Mouse (Mus musculus) heart, postnatal 36 days (tissue): ENCODE measurements around the gene Il19. TPM values are rescaled to one million over a fixed set of nuclear protein-coding genes. Genes with fewer than 3 reads are reported as not detected.

ENCODE experiments used
- DNase-seq, 2 experiments: peaks; one replicate each; pipeline ENCODE4 v3.0.0; 2021 to 2022
- intact Hi-C: fragments of 180-260 bp; cut with DNase I; formaldehyde crosslinking; loops from one replicate; pipeline ENCODE4 v1.15.1; 2025
- total RNA-seq, 2 experiments: library from RNA; stranded (reverse); gene quantifications; 2 replicates each; pipeline ENCODE4 v1.2.3; 2021

Il19 gene
- not detected for total RNA-seq

GRCm38 (mm10) chr1:130940065-130940687, at the start of gene Il19:
TSS of gene Il19 (minus strand) at chr1:130940115.
- intact Hi-C loops, result no loop called here
- no peak for DNase-seq

DNA sequence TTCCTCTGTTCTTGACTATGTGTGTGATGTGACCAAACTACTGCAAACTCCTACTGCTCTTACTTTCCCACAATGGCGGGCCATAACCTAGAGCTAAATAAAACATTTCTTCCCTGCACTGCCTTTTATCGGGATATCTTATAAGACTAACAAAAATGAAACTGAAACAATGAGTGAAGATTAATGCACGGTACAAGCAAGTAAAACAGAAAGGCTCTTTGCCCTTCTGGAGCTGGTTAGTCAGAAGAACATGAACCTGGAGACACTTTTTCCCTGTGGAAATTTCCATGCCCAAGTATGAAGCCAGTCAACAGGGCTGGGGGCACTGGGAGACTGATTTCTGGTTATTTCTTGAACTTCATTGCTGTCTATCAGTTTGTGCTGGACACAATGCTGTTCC, 49.4 kb upstream of the Il19 start:
- intact Hi-C loops, result loop anchor here (2.0 to 5.0 kb wide), 2 partner anchors 148 to 163 kb away; partner anchors contain the start of genes Dyrk3 and Eif2d

DNA sequence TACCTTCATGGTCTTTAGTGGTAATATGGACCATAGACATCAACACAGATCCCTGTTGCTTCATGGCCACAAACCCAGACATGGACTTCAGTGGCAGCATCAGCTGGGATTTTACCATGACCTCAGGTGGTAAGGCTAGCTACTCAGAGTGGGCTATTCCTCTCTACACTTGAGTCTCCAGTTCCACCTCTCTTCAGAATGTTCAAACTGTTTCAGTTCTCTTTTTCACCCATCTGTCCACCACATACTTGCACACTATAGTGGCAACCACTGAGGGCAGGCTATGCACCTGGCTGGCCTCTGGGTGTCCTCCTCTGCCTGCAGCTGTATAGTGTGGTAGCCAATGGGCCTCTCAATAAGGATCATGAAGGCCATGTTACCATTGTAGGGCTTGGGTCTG, 47.5 kb upstream of the Il19 start:
- no peak for DNase-seq
- intact Hi-C loops, result loop anchor here (2.0 to 5.0 kb wide), 2 partner anchors 65 to 150 kb away; partner anchors contain the start of gene Dyrk3

More for the DNA sequence above, 49.4 kb upstream of the Il19 start:
- no peak for DNase-seq

DNA sequence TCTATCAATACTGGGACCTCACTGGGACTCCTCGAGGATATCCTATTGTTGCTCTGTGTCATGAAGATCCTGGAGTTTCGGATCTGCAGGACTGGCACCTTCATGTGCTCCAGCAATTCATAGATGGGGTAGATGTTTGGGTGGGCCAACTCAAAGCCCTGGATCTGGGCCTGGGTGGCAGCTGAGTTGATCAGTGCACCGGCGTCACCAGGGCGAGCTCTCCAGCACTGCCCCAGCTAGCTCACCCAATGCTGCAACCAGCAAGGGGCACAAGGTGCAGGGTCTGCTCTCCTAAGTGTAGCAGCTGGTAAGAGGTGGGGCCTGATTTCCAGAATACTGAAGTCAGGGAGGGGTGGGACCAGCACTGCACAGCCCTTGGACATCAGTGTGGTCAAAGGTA, 47.1 kb upstream of the Il19 start:
- intact Hi-C loops, result loop anchor here (2.0 to 5.0 kb wide), 2 partner anchors 66 to 150 kb away; partner anchors contain the start of gene Dyrk3
- DNase-seq, result no peak

DNA sequence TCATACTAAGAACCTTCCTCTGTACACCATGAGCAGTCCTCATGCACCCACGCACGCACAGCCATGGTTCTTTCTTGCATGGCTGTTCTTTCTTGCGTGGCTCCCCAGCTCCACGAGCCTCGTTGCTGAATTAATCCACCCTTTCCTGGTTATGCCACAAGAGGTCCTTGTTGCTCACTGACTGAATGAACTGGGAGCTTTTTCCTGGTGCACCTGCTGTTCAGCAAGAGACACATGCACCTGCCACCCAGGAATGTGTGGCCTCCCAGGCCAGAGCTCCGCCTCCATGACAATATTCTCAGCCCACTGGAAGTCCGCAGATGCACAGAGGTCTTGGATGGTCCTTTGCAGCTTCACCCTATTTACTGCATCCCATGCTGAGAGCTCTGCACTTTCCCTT, 44.5 kb upstream of the Il19 start:
- intact Hi-C loops, result loop anchor here (5.0 kb wide), 1 partner anchor 437 kb away; no protein-coding TSS in a partner anchor
- DNase-seq, result no peak

- intact Hi-C loops, result loop anchor here (1.0 kb wide), 1 partner anchor 102 kb away; no protein-coding TSS in a partner anchor
- DNase-seq, result peak; percentile 27 to 36
Observed at GRCm38 (mm10) chr1:130979455-130979854, 39.5 kb upstream of the Il19 start.

GRCm38 (mm10) chr1:130963891-130964290, 24.0 kb upstream of the Il19 start:
- intact Hi-C loops, result no loop called here
- peak; percentile 4 to 11 for DNase-seq

DNA sequence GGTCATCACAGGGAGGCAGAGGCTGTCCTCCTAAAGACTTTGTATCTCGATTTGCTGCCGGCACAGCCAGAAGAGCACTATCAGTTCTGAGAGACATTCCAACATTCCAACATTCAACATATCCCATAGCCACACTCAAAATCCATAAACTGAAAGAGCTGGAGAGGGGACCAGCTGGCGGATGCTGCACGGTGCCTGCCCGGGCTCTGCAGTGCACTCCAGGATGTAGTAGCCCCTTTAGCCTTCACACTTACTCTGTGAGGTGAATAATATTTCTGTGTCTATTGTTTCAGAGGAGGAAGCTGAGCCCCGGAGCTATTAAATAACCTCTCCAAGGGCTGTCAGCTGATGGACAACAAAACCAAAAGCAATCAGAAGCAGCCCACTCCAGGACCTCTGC, 7.0 kb upstream of the Il19 start:
- intact Hi-C loops, result no loop called here

DNA sequence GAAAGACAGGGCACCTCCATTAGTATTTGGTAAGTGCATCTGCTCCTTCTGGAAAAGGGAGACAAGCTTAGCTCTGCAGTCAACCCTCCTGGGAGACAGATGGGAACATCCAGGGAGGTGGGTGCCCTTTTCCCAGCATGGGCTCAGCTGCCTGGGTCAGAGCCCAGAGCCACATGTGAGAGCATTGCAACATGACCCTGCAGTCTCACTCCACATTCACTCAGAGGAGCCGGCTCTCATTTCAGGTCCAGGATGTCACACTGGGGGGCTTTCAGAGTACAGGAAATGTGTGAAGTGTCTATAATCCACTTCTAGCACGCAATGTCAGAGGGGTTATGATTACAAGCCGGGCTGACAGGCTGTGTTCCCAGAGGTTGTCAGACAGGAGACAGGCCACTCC, 1.9 kb upstream of the Il19 start:
- no peak for DNase-seq
- intact Hi-C loops, result no loop called here

More for the DNA sequence above, 7.0 kb upstream of the Il19 start:
- no peak for DNase-seq

DNA sequence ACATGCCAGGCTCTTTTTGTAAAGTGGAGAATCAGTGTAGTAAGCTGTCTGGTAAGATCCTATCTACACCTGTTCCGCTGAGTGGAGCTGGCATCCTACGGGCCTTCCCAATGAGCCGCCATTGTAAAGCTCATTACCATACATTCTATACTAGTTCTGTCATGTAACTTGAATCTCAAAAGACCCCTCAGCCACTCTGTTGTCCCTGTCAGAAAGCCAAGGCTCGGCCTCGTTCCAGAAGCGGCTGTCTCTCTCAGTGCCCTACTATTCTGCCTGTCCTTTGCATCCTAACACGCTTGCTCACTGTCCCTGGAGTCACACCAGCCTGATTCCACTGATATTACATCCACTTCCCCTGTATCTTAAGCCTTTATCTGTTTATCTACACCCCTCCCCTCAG, 1.7 kb downstream of the Il19 start:
- DNase-seq, result no peak
- intact Hi-C loops, result no loop called here

GRCm38 (mm10) chr1:130937170-130937569, 2.7 kb downstream of the Il19 start:
- no peak for DNase-seq
- intact Hi-C loops, result no loop called here

- intact Hi-C loops, result no loop called here
- no peak for DNase-seq
Observed at GRCm38 (mm10) chr1:130936351-130936750, 3.6 kb downstream of the Il19 start.

- no peak for DNase-seq
- intact Hi-C loops, result no loop called here
Observed at GRCm38 (mm10) chr1:130926484-130926883, 13.4 kb downstream of the Il19 start.

DNA sequence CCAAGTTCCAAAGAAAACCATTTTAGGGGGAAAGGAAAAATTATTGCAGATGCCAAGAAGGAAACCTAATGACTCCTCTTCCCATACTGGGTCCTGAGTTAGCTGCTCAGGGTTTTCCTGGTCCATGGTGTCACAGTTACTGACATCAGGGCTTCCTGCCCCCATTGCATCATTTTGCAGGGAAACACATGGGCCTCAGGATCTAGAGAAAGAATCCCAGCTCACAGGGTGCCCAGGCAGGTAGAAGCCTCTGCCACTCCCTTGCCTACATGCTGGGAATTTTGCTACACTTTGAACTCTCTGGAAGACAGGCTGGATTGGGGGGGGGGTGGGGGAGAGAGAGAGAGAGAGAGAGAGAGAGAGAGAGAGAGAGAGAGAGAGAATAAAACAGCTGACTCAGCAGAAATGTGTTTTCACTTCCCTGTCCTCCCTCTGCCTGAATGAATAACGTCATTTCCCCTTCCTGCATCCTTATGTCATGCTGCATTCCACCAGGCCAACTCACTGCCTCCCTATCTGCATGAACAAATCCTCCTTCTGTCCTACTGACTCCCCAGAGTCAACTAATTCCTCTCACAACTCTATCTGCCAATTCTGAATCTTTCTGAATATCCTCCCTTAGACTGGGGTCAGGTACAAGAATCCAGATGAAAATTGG, 21.5 kb downstream of the Il19 start:
- intact Hi-C loops, result no loop called here
- no peak for DNase-seq

DNA sequence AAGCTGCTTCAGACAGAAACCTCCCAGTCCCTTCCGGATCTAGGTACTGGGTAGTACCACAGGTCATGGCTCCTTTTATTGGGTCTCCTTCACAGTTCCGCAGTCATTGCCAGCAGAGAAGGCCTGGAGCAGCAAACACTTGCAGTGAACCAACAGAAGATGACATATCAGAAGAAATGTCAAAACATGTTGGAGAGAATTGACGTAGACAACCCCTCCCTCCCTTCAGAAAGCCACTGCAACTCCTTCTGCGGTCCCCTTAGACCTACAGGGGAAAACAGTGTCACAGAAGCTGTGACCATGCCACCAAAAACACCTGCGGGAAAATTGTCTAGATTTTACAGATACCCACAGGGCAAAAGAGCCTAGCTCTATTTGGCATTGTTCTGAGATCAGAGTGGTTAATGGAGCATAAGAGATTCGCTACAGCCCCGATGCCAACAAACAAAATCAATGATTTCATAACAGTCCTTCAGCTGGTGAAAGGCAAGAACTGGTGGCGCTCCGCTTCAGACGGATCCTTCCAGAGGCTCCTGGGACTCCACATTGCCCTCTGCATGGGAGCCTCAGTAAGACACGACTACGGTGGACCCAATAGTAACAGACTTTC, 28.4 kb downstream of the Il19 start, which contains the start of gene Il20:
Il20 (minus strand) TSS at position 51 of the 610 bp plus-strand sequence.
- intact Hi-C loops, result no loop called here

GRCm38 (mm10) chr1:130902505-130902904, 37.4 kb downstream of the Il19 start:
- no peak for DNase-seq
- intact Hi-C loops, result no loop called here

More for the DNA sequence above, 28.4 kb downstream of the Il19 start, which contains the start of gene Il20:
- no peak for DNase-seq

- DNase-seq, result no peak
- intact Hi-C loops, result no loop called here
Observed at GRCm38 (mm10) chr1:130894468-130894867, 45.4 kb downstream of the Il19 start.

- no peak for DNase-seq
- intact Hi-C loops, result no loop called here
Observed at GRCm38 (mm10) chr1:130893329-130894040, 46.4 kb downstream of the Il19 start.

DNA sequence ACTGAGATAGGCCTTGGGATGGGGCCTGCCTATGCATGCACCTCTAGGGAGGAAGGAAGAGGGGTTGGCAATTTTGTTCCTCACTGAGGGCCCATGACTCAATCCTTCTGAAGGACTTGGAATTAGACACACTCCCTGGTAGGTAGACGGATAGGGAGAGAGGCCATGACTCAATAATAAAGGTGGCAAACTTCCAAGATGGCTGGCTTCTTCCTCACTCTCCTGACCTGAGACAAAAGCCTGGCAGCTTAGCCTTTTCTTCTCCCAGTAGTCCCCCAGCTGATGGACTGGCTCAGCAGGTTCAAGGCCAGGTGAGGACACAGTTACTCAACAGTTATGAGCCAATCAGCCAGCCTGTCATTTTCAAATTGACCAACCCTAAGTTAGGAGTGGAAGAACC, 47.5 kb downstream of the Il19 start:
- intact Hi-C loops, result no loop called here
- no peak for DNase-seq

GRCm38 (mm10) chr1:130887354-130887753, 52.6 kb downstream of the Il19 start, which contains the start of gene Il24:
TSS of gene Il24 (minus strand) at chr1:130887454.
- intact Hi-C loops, result no loop called here
- DNase-seq, result no peak

DNA sequence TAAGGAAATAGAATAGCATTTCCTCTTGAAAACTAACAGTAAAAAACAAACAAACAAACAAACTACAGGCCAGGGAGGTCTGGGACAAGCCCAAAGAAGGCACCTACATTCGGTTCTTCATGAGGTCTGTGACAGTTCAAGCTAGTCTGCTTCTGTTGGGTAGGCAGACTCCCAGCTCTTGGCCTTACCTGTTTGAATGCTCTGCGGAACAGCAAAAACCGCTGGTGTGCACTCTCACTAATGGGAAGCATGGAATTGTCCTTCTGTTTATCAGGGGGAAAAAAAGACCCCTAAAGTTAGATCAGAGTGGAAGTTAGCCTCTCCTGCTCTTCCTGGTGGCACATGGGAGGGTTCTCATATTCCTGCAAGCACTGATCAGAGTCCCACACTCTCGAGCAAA, 56.8 kb downstream of the Il19 start:
- DNase-seq, result no peak
- intact Hi-C loops, result no loop called here
